Mouse (Mus musculus): ENCODE measurements around the gene Gm20388. TPM values are rescaled to one million over a fixed set of nuclear protein-coding genes. Genes with fewer than 3 reads are reported as not detected.
A peak's percentile ranks its signal among the peaks of the same experiment; 100 is the strongest.

The Gm20388 gene
- total and polyA plus RNA-seq, 2 experiments from 2014 or later, result 51.3 TPM; not detected in 1

GRCm38 (mm10) chr8:121964716-121965512, 2054.3 kb downstream of the Gm20388 start:
- H3K27ac ChIP-seq (ENCODE audit: low read depth, low read length), result no peak overlapping the region
- H3K36me3 ChIP-seq (ENCODE audit: insufficient read depth), result no peaks in the 10 kb centered on the region
- no peak for DNase-seq
- no peaks in the 10 kb centered on the region for H3K27me3 ChIP-seq (ENCODE audit: insufficient read depth, low read length)
- H3K4me2 ChIP-seq (ENCODE audit: low read depth), result no peak overlapping the region
- WGBS, result 82% methylated on average over 8 of the region's 8 CpGs
- no peak for ATAC-seq
- peaks cover 11% of the 10 kb centered on the region; the same call in 1 of the 2 replicates for H3K4me1 ChIP-seq (ENCODE audit: insufficient read depth)
- TF ChIP-seq CTCF (IDR thresholded peaks at IDR 0.05; ENCODE audit: low read depth), result no peak
- H3K9ac ChIP-seq, result no peak overlapping the region
- H3K4me3 ChIP-seq (ENCODE audit: low read depth, low read length), result no peak overlapping the region
- H3K9me3 ChIP-seq (ENCODE audit: low read length), result no peaks in the 10 kb centered on the region

- Histone ChIP-seq H3K4me1 (ENCODE audit: insufficient read depth) (peaks cover 11% of the 10 kb centered on the region; the same call in 1 of the 2 replicates), H3K9me3 (ENCODE audit: low read length) (no peaks in the 10 kb centered on the region), H3K27ac (ENCODE audit: low read depth, low read length) (0 out of 2 replicates have a peak overlapping the region, but pooled peaks have one; percentile 9), H3K9ac (no peak overlapping the region), H3K36me3 (ENCODE audit: insufficient read depth) (no peaks in the 10 kb centered on the region), H3K27me3 (ENCODE audit: insufficient read depth, low read length) (no peaks in the 10 kb centered on the region), H3K4me3 (ENCODE audit: low read depth, low read length) (no peak overlapping the region), H3K4me2 (ENCODE audit: low read depth) (no peak overlapping the region)
- no peak for TF ChIP-seq CTCF (IDR thresholded peaks at IDR 0.05; ENCODE audit: low read depth)
- ATAC-seq (no peak), DNase-seq (no peak)
- WGBS, result 59% methylated on average over 5 of the region's 5 CpGs
Observed at GRCm38 (mm10) chr8:121966110-121966509, 2055.5 kb downstream of the Gm20388 start.

- no peak for TF ChIP-seq CTCF (IDR thresholded peaks at IDR 0.05; ENCODE audit: low read depth)
- H3K4me3 ChIP-seq (ENCODE audit: low read depth, low read length), result no peak overlapping the region
- ATAC-seq (peak; percentile 47; the same call in 1 of the 2 replicates), DNase-seq (no peak)
- 38% methylated on average over 7 of the region's 7 CpGs for WGBS
- no peak overlapping the region for H3K9ac ChIP-seq
- no peaks in the 10 kb centered on the region for H3K9me3 ChIP-seq (ENCODE audit: low read length)
- H3K27me3 ChIP-seq (ENCODE audit: insufficient read depth, low read length), result no peaks in the 10 kb centered on the region
- no peaks in the 10 kb centered on the region for H3K36me3 ChIP-seq (ENCODE audit: insufficient read depth)
- 0 out of 2 replicates have a peak overlapping the region, but pooled peaks have one; percentile 9 for H3K27ac ChIP-seq (ENCODE audit: low read depth, low read length)
- H3K4me1 ChIP-seq (ENCODE audit: insufficient read depth), result peaks cover 11% of the 10 kb centered on the region
- H3K4me2 ChIP-seq (ENCODE audit: low read depth), result no peak overlapping the region
Observed at GRCm38 (mm10) chr8:121966714-121967448, 2056.2 kb downstream of the Gm20388 start.

- TF ChIP-seq CTCF (IDR thresholded peaks at IDR 0.05; ENCODE audit: low read depth), result no peak
- no peak for ATAC-seq
- no peak for DNase-seq
- Histone ChIP-seq H3K4me1 (ENCODE audit: insufficient read depth) (peaks cover 11% of the 10 kb centered on the region), H3K27me3 (ENCODE audit: insufficient read depth, low read length) (no peaks in the 10 kb centered on the region), H3K9ac (no peak overlapping the region), H3K36me3 (ENCODE audit: insufficient read depth) (no peaks in the 10 kb centered on the region), H3K27ac (ENCODE audit: low read depth, low read length) (peak overlapping the region; percentile 57; the same call in 1 of the 2 replicates), H3K4me2 (ENCODE audit: low read depth) (no peak overlapping the region), H3K4me3 (ENCODE audit: low read depth, low read length) (no peak overlapping the region), H3K9me3 (ENCODE audit: low read length) (no peaks in the 10 kb centered on the region)
- WGBS, result 33% methylated on average over 4 of the region's 4 CpGs
Observed at GRCm38 (mm10) chr8:121967977-121968376, 2057.3 kb downstream of the Gm20388 start.

GRCm38 (mm10) chr8:121968542-121968941, 2057.9 kb downstream of the Gm20388 start:
- ATAC-seq (no peak), DNase-seq (no peak)
- H3K4me2 ChIP-seq (ENCODE audit: low read depth), result no peak overlapping the region
- H3K4me3 ChIP-seq (ENCODE audit: low read depth, low read length), result no peak overlapping the region
- WGBS, result 71% methylated on average over 4 of the region's 4 CpGs
- no peak for TF ChIP-seq CTCF (IDR thresholded peaks at IDR 0.05; ENCODE audit: low read depth)
- H3K27ac ChIP-seq (ENCODE audit: low read depth, low read length), result peak overlapping the region; percentile 57
- H3K27me3 ChIP-seq (ENCODE audit: insufficient read depth, low read length), result no peaks in the 10 kb centered on the region
- no peaks in the 10 kb centered on the region for H3K36me3 ChIP-seq (ENCODE audit: insufficient read depth)
- H3K9me3 ChIP-seq (ENCODE audit: low read length), result no peaks in the 10 kb centered on the region
- H3K4me1 ChIP-seq (ENCODE audit: insufficient read depth), result peaks cover 11% of the 10 kb centered on the region
- H3K9ac ChIP-seq, result no peak overlapping the region

GRCm38 (mm10) chr8:121970225-121970624, 2059.6 kb downstream of the Gm20388 start:
- peaks cover 14% of the 10 kb centered on the region for H3K36me3 ChIP-seq (ENCODE audit: insufficient read depth)
- no peak overlapping the region for H3K4me3 ChIP-seq (ENCODE audit: low read depth, low read length)
- ATAC-seq, result no peak
- WGBS, result 86% methylated on average over 8 of the region's 8 CpGs
- peak overlapping the region; percentile 67 for H3K27ac ChIP-seq (ENCODE audit: low read depth, low read length)
- DNase-seq, result no peak
- no peaks in the 10 kb centered on the region for H3K9me3 ChIP-seq (ENCODE audit: low read length)
- no peak overlapping the region for H3K9ac ChIP-seq
- peaks cover 11% of the 10 kb centered on the region for H3K4me1 ChIP-seq (ENCODE audit: insufficient read depth)
- TF ChIP-seq CTCF (IDR thresholded peaks at IDR 0.05; ENCODE audit: low read depth), result no peak
- no peak overlapping the region for H3K4me2 ChIP-seq (ENCODE audit: low read depth)
- H3K27me3 ChIP-seq (ENCODE audit: insufficient read depth, low read length), result no peaks in the 10 kb centered on the region

All from forebrain, postnatal 0 days (tissue).